Mouse (Mus musculus) brain, embryonic 14.5 days (tissue): ENCODE measurements around the gene Fhl2. TPM values are rescaled to one million over a fixed set of nuclear protein-coding genes. Genes with fewer than 3 reads are reported as not detected.
A peak's percentile ranks its signal among the peaks of the same experiment; 100 is the strongest.

Source experiments
- DNase-seq: peaks from one replicate; pipeline ENCODE4 v3.0.0-alpha.2; 2011; ENCODE audit warnings: low read depth
- CTCF ChIP-seq: fragments of 200-500 bp; IDR thresholded peaks from 2 replicates; pipeline ENCODE4 v1.5.1; 2012; ENCODE audit warnings: inconsistent platforms, mild to moderate bottlenecking, moderate library complexity, borderline replicate concordance; ENCODE audit not compliant: insufficient read depth, insufficient read length; ENCODE audit errors: extremely low read depth
- POLR2A ChIP-seq: fragments of 200-500 bp; IDR thresholded peaks from 2 replicates; pipeline ENCODE4 v1.6.1; 2012; ENCODE audit warnings: mild to moderate bottlenecking, inconsistent platforms, borderline replicate concordance; ENCODE audit not compliant: poor library complexity, insufficient read depth, insufficient read length, severe bottlenecking; ENCODE audit errors: extremely low read depth
- polyA plus RNA-seq: library from polyadenylated mRNA; depleted of rRNA; stranded (reverse); fragments of >200 nt; gene quantifications from 2 replicates; pipeline ENCODE4 v1.2.3, GENCODE M21; 2012

Fhl2 gene
- polyA plus RNA-seq, 1 experiment: 17.2 TPM

DNA sequence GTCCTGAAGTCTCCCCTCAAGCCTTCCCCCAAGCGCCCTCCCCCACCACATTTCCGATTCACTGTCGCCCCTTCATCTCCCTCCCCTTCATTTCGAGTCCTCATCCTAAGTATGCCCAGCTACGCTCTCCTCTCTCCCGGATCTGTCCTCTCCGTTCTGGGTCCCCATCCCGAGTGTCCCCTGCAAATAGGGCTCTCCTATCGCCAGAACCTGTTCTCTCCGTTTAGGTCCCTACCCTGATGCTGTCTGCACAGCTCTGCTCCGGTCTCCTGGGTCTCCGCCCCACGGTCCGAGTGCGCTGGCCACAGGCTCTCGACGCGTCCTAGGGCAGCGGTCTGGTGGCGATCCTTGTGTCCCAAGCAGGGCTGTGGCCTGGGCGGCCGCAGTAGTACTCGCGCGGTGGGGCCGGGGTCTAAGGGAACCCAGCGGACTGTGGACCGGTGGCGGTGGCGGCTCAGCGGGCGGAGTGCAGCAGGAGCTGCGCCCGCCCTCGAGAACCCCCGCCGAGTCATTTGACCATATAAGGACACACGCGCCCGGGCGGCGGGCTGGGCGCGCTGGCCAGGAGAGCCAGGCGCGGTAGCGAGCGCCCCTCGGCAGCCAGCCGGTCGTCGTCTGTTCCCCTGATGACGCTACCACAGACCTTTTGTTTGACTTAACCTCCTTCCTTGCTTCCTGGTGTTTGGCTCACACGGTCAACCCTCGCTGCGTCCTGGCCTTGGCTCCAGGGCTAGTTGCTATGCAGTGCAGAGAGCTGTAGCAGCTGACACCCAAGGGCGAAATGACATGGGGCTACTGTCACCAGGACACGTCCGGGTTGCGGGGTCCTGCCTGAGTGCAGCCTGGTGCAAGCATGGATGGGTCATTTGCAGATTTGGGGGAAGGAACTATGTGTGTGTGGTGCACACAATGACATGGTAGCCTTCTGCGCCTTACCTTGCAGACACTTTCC is 33.0 kb downstream of the Fhl2 start:
- TF ChIP-seq POLR2A (no peak), CTCF (no peak)
- DNase-seq: peak; percentile 81

DNA sequence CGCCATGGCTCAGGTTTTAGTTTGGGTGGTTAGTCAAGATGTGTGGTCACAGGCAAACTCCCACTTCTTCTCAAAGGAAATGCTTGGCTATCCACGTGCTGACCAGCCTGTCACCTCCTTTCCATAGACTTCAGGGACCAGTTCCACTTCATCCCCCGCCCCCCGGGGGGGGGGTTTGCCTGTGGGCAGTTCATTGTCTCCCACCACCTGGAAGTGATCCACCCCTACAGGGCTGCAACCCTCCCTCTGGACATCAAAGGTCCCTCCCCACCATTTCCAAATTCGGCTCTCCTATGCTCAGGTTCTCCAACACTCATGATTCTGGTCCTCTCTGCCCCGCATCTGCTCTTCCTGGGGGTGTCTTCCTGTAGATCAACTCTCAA is 33.7 kb downstream of the Fhl2 start:
- no peak for TF ChIP-seq CTCF
- no peak for TF ChIP-seq POLR2A
- DNase-seq: no peak

GRCm38 (mm10) chr1:43162394-43162793 is 34.4 kb downstream of the Fhl2 start:
- no peak for TF ChIP-seq CTCF
- TF ChIP-seq POLR2A: no peak
- no peak for DNase-seq

DNA sequence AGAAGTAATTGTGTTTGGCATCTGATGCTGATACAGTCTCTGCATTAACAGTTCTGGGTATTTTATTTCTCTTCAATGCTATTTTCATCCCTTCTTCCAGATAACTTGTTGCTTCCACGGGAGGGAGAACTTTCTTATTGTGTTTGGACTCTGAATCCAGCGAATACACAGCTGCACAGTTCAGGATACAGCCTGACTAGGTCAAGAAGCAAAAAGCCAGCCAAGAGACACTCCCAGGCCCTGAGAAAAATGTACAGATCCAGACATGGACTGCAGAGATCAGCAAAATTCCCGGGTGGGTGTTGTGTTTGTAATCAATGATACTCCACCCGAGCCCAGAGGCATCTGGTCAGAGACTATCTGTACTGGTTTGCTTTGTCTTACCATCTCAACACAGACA is 37.4 kb downstream of the Fhl2 start:
- no peak for DNase-seq
- TF ChIP-seq CTCF (no peak), POLR2A (no peak)

GRCm38 (mm10) chr1:43157907-43158306 is 38.9 kb downstream of the Fhl2 start:
- TF ChIP-seq CTCF: no peak
- no peak for TF ChIP-seq POLR2A
- DNase-seq: no peak

DNA sequence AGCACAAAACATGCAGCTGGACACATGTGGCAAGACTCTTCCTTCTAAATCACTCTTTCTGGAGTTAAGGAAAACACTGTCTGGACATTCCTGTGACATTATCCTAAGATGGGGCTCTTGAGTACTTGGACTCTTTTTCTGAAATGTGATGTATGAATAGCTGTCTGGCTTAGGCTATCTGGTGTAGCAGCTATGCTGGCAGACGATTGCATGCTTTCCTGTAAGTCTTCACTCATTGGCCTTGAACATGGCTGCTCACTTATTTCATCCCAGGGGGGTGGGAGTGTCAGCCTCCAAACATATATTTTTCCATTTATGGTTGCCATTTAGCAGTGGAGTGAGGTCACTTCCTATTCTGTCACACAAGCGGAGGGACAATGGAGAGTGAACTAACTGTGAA is 42.3 kb downstream of the Fhl2 start:
- DNase-seq: no peak
- TF ChIP-seq POLR2A (no peak), CTCF (no peak)

DNA sequence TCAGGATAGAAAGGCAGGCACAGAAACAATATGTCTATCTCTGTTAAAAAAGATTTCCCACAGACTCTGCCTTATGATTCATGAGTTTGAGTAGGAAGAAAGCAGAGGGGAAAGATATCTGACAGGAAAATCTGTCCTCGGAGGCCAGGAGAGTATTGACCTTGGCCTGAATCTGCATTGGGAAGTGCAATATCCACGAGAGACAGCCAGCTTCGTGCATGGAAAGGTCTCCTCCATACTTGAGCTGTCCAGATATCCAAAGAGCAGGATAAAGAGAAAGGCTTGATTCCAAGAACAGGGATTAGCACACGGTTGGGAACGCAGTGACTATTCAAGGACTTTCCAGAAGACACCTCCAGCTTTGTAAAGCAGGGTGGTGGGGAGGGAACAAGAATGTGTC is 43.2 kb downstream of the Fhl2 start:
- TF ChIP-seq POLR2A (no peak), CTCF (no peak)
- no peak for DNase-seq

DNA sequence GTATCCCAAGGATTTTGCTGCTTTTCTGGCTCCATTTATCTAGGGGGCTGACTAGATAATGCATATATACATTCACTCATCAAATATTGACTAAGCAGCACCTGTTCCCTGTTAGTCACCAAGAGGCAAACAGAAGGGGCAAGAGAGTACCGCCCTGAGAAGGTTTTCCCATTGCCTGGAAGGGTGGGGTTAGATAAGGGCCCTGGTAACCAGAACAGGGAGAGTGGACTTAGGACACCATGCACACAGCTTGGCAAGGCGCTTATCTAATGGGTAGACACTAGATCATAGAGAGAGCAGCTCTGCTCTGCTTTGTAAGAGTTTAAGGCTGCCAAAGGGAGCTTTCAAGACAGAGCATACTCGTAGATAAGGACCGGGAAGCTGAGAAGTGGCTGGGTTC is 44.2 kb downstream of the Fhl2 start:
- DNase-seq: no peak
- no peak for TF ChIP-seq CTCF
- TF ChIP-seq POLR2A: no peak

- DNase-seq: peak; percentile 32
- TF ChIP-seq POLR2A: no peak
- TF ChIP-seq CTCF: no peak
Observed at GRCm38 (mm10) chr1:43150225-43150624, 46.6 kb downstream of the Fhl2 start.

GRCm38 (mm10) chr1:43147474-43147873 is 49.3 kb downstream of the Fhl2 start:
- no peak for TF ChIP-seq POLR2A
- no peak for TF ChIP-seq CTCF
- no peak for DNase-seq

DNA sequence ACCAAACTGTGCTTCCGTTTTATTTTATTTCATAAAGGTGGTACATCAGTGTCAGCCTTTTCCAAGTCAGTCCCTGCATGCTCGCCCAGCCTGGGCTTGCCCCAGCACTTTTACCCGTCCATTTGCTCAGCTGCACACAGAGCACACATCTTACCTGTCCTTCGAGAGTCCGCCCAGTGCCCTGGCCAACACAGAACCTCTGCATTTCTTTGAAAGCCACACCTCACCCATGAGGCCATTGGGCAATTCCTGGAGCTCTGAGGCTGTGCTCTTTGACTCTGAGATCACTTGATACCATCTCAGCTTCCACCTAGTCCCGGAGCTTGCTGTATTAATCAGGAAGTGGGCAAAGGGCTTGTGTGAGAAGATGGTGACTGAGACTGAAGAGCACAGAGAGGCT is 51.4 kb downstream of the Fhl2 start:
- no peak for DNase-seq
- TF ChIP-seq CTCF (no peak), POLR2A (no peak)

DNA sequence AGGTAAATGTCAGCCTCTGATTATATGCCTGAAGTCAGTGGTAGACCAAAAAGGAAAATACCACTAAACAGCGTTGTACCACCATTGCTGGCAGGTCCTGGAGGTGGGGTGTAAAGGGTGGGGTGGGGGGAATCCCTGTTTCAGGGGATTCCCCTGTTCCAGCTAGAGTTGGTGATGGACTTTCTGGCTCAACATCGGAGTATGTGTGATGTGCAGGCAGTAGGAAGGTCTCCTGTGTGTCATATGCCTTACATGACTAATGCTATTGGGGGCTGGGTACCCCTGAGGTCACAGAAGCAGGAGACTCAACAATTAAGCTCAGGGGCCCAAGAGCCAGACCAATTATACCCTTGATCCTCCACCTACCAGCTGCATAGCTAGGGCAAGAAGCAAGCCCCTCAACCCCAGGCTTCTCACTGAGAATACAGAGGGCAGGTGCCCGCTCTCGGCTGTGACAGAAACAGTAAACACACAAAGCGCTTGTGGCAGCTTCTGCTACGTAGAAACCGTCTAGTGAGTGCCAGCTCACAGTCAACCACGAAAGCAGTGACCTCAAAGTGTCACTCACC is 52.4 kb downstream of the Fhl2 start:
- no peak for DNase-seq
- no peak for TF ChIP-seq CTCF
- TF ChIP-seq POLR2A: no peak
